Mouse (Mus musculus): ENCODE results near the gene Gm14226. TPM values are rescaled to one million over a fixed set of nuclear protein-coding genes. Genes with fewer than 3 reads are reported as not detected.
"Not testable (repeated sequence)": the region's sequence is repeated elsewhere in the genome, so short reads cannot be mapped to it uniquely, and the experiment has no call there.

Gm14226 gene
- polyA plus RNA-seq, 1 experiment from 2014 or later, result 2.6 TPM

GRCm38 (mm10) chr2:155050504-155051236, 32.6 kb downstream of the Gm14226 start:
- H3K9ac ChIP-seq, result peak overlapping the region; percentile 6; the same call in 1 of the 2 replicates

GRCm38 (mm10) chr2:155051622-155052351, 33.7 kb downstream of the Gm14226 start:
- Histone ChIP-seq H3K4me2 (peak overlapping the region; percentile 74), H3K36me3 (no peaks in the 10 kb centered on the region), H3K9me3 (no peaks in the 10 kb centered on the region), H3K27ac (peak overlapping the region; percentile 84), H3K9ac (0 out of 2 replicates have a peak overlapping the region, but pooled peaks have one; percentile 6), H3K4me1 (peaks cover 11% of the 10 kb centered on the region; the same call in 1 of the 2 replicates), H3K4me3 (replicated peaks) (peak overlapping the region; percentile 47), H3K27me3 (replicated peaks) (no peaks in the 10 kb centered on the region)
- 15% methylated on average over 9 of the region's 9 CpGs for WGBS
- no peak for ATAC-seq (ENCODE audit: insufficient read depth, low FRiP score, low read depth)

More at GRCm38 (mm10) chr2:155050504-155051236, 32.6 kb downstream of the Gm14226 start:
- H3K27ac ChIP-seq, result peak overlapping the region; percentile 84
- peak overlapping the region; percentile 74 for H3K4me2 ChIP-seq
- peaks cover 11% of the 10 kb centered on the region; the same call in 1 of the 2 replicates for H3K4me1 ChIP-seq
- no peaks in the 10 kb centered on the region for H3K36me3 ChIP-seq
- under 1% methylated on average over 45 of the region's 45 CpGs for WGBS
- peak overlapping the region; percentile 47 for H3K4me3 ChIP-seq (replicated peaks)
- peak; percentile 92 for ATAC-seq (ENCODE audit: insufficient read depth, low FRiP score, low read depth)
- H3K9me3 ChIP-seq, result no peaks in the 10 kb centered on the region
- H3K27me3 ChIP-seq (replicated peaks), result no peaks in the 10 kb centered on the region

GRCm38 (mm10) chr2:155052681-155053080, 34.6 kb downstream of the Gm14226 start:
- H3K27ac ChIP-seq, result no peak overlapping the region
- H3K4me1 ChIP-seq, result peaks cover 11% of the 10 kb centered on the region; the same call in 1 of the 2 replicates
- no peak for ATAC-seq (ENCODE audit: insufficient read depth, low FRiP score, low read depth)
- no peak overlapping the region for H3K4me2 ChIP-seq
- H3K27me3 ChIP-seq (replicated peaks), result no peaks in the 10 kb centered on the region
- H3K4me3 ChIP-seq (replicated peaks), result no peak overlapping the region
- WGBS, result 81% methylated on average over 2 of the region's 2 CpGs
- no peak overlapping the region for H3K9ac ChIP-seq
- H3K36me3 ChIP-seq, result no peaks in the 10 kb centered on the region
- H3K9me3 ChIP-seq, result no peaks in the 10 kb centered on the region

GRCm38 (mm10) chr2:155053512-155053911, 35.4 kb downstream of the Gm14226 start:
- not testable (repeated sequence) for H3K36me3 ChIP-seq; H3K4me3 ChIP-seq (replicated peaks); H3K9me3 ChIP-seq; H3K9ac ChIP-seq; H3K4me2 ChIP-seq; H3K27me3 ChIP-seq (replicated peaks); ATAC-seq (ENCODE audit: insufficient read depth, low FRiP score, low read depth); H3K27ac ChIP-seq
- peaks cover 11% of the 10 kb centered on the region; the same call in 1 of the 2 replicates for H3K4me1 ChIP-seq
- 90% methylated on average over 8 of the region's 8 CpGs for WGBS

- no peak overlapping the region for H3K27ac ChIP-seq
- H3K9me3 ChIP-seq, result no peaks in the 10 kb centered on the region
- no peak for ATAC-seq (ENCODE audit: insufficient read depth, low FRiP score, low read depth)
- H3K4me2 ChIP-seq, result no peak overlapping the region
- no peaks in the 10 kb centered on the region for H3K27me3 ChIP-seq (replicated peaks)
- peaks cover 7% of the 10 kb centered on the region; the same call in 1 of the 2 replicates for H3K36me3 ChIP-seq
- no peak overlapping the region for H3K9ac ChIP-seq
- H3K4me1 ChIP-seq, result peaks cover 11% of the 10 kb centered on the region; the same call in 1 of the 2 replicates
- WGBS, result 73% methylated on average over 3 of the region's 3 CpGs
- no peak overlapping the region for H3K4me3 ChIP-seq (replicated peaks)
Measured at GRCm38 (mm10) chr2:155054672-155055071, 36.6 kb downstream of the Gm14226 start.

- WGBS, result 51% methylated on average over 5 of the region's 5 CpGs
- no peak overlapping the region for H3K27ac ChIP-seq
- no peaks in the 10 kb centered on the region for H3K27me3 ChIP-seq (replicated peaks)
- 0 out of 2 replicates have a peak, but pooled peaks cover 5% of the 10 kb centered on the region for H3K4me1 ChIP-seq
- no peak for ATAC-seq (ENCODE audit: insufficient read depth, low FRiP score, low read depth)
- H3K36me3 ChIP-seq, result peaks cover 7% of the 10 kb centered on the region; the same call in 1 of the 2 replicates
- H3K4me2 ChIP-seq, result no peak overlapping the region
- no peak overlapping the region for H3K4me3 ChIP-seq (replicated peaks)
- no peak overlapping the region for H3K9ac ChIP-seq
- H3K9me3 ChIP-seq, result no peaks in the 10 kb centered on the region
Measured at GRCm38 (mm10) chr2:155056076-155056578, 38.1 kb downstream of the Gm14226 start.

GRCm38 (mm10) chr2:155057361-155057760, 39.3 kb downstream of the Gm14226 start:
- Histone ChIP-seq H3K27me3 (replicated peaks) (no peaks in the 10 kb centered on the region), H3K4me1 (no peaks in the 10 kb centered on the region), H3K4me2 (no peak overlapping the region), H3K4me3 (replicated peaks) (no peak overlapping the region), H3K36me3 (peaks cover 9% of the 10 kb centered on the region), H3K9ac (no peak overlapping the region), H3K9me3 (no peaks in the 10 kb centered on the region), H3K27ac (no peak overlapping the region)
- 53% methylated on average over 1 of the region's 1 CpGs for WGBS
- ATAC-seq (ENCODE audit: insufficient read depth, low FRiP score, low read depth), result no peak

- Histone ChIP-seq H3K4me1 (peaks cover 22% of the 10 kb centered on the region), H3K27me3 (replicated peaks) (no peaks in the 10 kb centered on the region), H3K9ac (no peak overlapping the region), H3K36me3 (peaks cover 21% of the 10 kb centered on the region; the same call in 1 of the 2 replicates), H3K4me3 (replicated peaks) (no peak overlapping the region), H3K27ac (no peak overlapping the region), H3K4me2 (no peak overlapping the region), H3K9me3 (no peaks in the 10 kb centered on the region)
- ATAC-seq (ENCODE audit: insufficient read depth, low FRiP score, low read depth), result no peak
- 81% methylated on average over 9 of the region's 9 CpGs for WGBS
Measured at GRCm38 (mm10) chr2:155071027-155071426, 53.0 kb downstream of the Gm14226 start.

- Histone ChIP-seq H3K4me2 (peak overlapping the region; percentile 72), H3K4me1 (peaks cover 22% of the 10 kb centered on the region), H3K9ac (no peak overlapping the region), H3K27ac (no peak overlapping the region), H3K36me3 (peaks cover 8% of the 10 kb centered on the region; the same call in 1 of the 2 replicates), H3K27me3 (replicated peaks) (no peaks in the 10 kb centered on the region), H3K9me3 (no peaks in the 10 kb centered on the region), H3K4me3 (replicated peaks) (no peak overlapping the region)
- WGBS, result 87% methylated on average over 8 of the region's 8 CpGs
- ATAC-seq (ENCODE audit: insufficient read depth, low FRiP score, low read depth), result no peak
Measured at GRCm38 (mm10) chr2:155072353-155073145, 54.5 kb downstream of the Gm14226 start.

- no peak for ATAC-seq (ENCODE audit: insufficient read depth, low FRiP score, low read depth)
- H3K4me3 ChIP-seq (replicated peaks), result peak overlapping the region; percentile 77
- H3K4me1 ChIP-seq, result peaks cover 22% of the 10 kb centered on the region
- peak overlapping the region; percentile 49; the same call in 1 of the 2 replicates for H3K9ac ChIP-seq
- 11% methylated on average over 3 of the region's 3 CpGs for WGBS
- no peaks in the 10 kb centered on the region for H3K27me3 ChIP-seq (replicated peaks)
- H3K36me3 ChIP-seq, result peaks cover 3% of the 10 kb centered on the region; the same call in 1 of the 2 replicates
- H3K27ac ChIP-seq, result peak overlapping the region; percentile 83; the same call in 1 of the 2 replicates
- H3K9me3 ChIP-seq, result no peaks in the 10 kb centered on the region
- H3K4me2 ChIP-seq, result peak overlapping the region; percentile 72
Measured at GRCm38 (mm10) chr2:155073347-155073746, 55.3 kb downstream of the Gm14226 start.

All from stomach, embryonic 15.5 days (tissue).